In genomic region chr10:40218874-40219273, GRCm38 (mm10) we compare ENCODE assay signal across 17 mouse cellular contexts. TPM values are rescaled to one million over a fixed set of nuclear protein-coding genes. Genes with fewer than 3 reads are reported as not detected.
DNase-seq lines count a peak whose midpoint lies in the region; ATAC-seq and TF ChIP-seq lines count a peak whose summit lies in the region.
"Had no signal": no experiment of that assay in that cellular context is flagged by ENCODE, and none has a peak within 500 bp of the region (broad histone marks: within the 10 kb centered on the region; RNA-seq: fewer than 3 reads in every experiment).

No protein-coding gene starts in this region.

- no peaks in the 10 kb centered on the region for H3K9me3 ChIP-seq in forebrain, embryonic 15.5 days
- H3K9me3 ChIP-seq in forebrain, embryonic 11.5 days (ENCODE audit: control insufficient read depth, low read length), result no peaks in the 10 kb centered on the region
- H3K9me3 ChIP-seq: embryonic facial prominence, embryonic 13.5 days had no signal

- H3K27me3 ChIP-seq in forebrain, embryonic 15.5 days, result no peaks in the 10 kb centered on the region
- H3K27me3 ChIP-seq in forebrain, embryonic 11.5 days (ENCODE audit: control insufficient read depth, insufficient read depth, low read length), result no peaks in the 10 kb centered on the region
- H3K27me3 ChIP-seq: embryonic facial prominence, embryonic 13.5 days; megakaryocyte, embryonic 14.5 days had no signal

- no peak overlapping the region for H3K9ac ChIP-seq in forebrain, embryonic 15.5 days (replicated peaks)
- H3K9ac ChIP-seq in forebrain, embryonic 11.5 days (ENCODE audit: low read length), result no peak overlapping the region
- H3K9ac ChIP-seq: embryonic facial prominence, embryonic 13.5 days; liver, postnatal 0 days had no signal

- DNase-seq in forebrain, embryonic 11.5 days (ENCODE audit: low spot score), result no peak
- peak; percentile 14 for DNase-seq in right cerebral cortex, postnatal 25 days
- no peak for DNase-seq in right cerebral cortex, postnatal 14 days
- DNase-seq in brain, embryonic 14.5 days (ENCODE audit: low read depth), result peak; percentile 61
- DNase-seq in telencephalon, adult 2 months (ENCODE audit: low read depth, low spot score), result peak; percentile 17
- DNase-seq in spleen, adult 12 weeks (ENCODE audit: low spot score), result no peak
- DNase-seq: cerebellum, adult 9-11 months; gastrocnemius, postnatal 36 days; kidney, adult 18-20 months; layer of hippocampus, postnatal 36 days; liver, postnatal 0 days; lung, postnatal 10 days; midbrain, embryonic 14.5 days had no signal

- H3K27ac ChIP-seq in forebrain, embryonic 15.5 days (replicated peaks), result peak overlapping the region; percentile 25
- H3K27ac ChIP-seq in forebrain, embryonic 11.5 days (ENCODE audit: low read depth, low read length), result no peak overlapping the region
- H3K27ac ChIP-seq: embryonic facial prominence, embryonic 13.5 days; kidney, postnatal 0 days had no signal

- TF ChIP-seq POLR2A in brain, embryonic 14.5 days (IDR thresholded peaks at IDR 0.05; ENCODE audit: borderline replicate concordance, extremely low read depth, insufficient read depth, insufficient read length, poor library complexity, severe bottlenecking), result no peak

- TF ChIP-seq CTCF in brain, embryonic 14.5 days (IDR thresholded peaks at IDR 0.05; ENCODE audit: borderline replicate concordance, extremely low read depth, insufficient read depth, insufficient read length), result no peak

- peaks cover 18% of the 10 kb centered on the region; the same call in 1 of the 2 replicates for H3K36me3 ChIP-seq in forebrain, embryonic 15.5 days
- peaks cover 11% of the 10 kb centered on the region; the same call in 1 of the 2 replicates for H3K36me3 ChIP-seq in forebrain, embryonic 11.5 days (ENCODE audit: control insufficient read depth, insufficient read depth, low read length)

- H3K4me2 ChIP-seq in forebrain, embryonic 15.5 days (replicated peaks), result no peak overlapping the region
- no peak overlapping the region for H3K4me2 ChIP-seq in forebrain, embryonic 11.5 days (ENCODE audit: low read depth, low read length, severe bottlenecking)
- H3K4me2 ChIP-seq: embryonic facial prominence, embryonic 13.5 days had no signal

- peaks cover 3% of the 10 kb centered on the region; the same call in 1 of the 2 replicates for H3K4me1 ChIP-seq in forebrain, embryonic 15.5 days
- no peaks in the 10 kb centered on the region for H3K4me1 ChIP-seq in forebrain, embryonic 11.5 days (replicated peaks; ENCODE audit: control insufficient read depth, insufficient read depth, low read length)
- H3K4me1 ChIP-seq: embryonic facial prominence, embryonic 13.5 days; megakaryocyte, embryonic 14.5 days had no signal

- H3K4me3 ChIP-seq in forebrain, embryonic 15.5 days, result no peak overlapping the region
- H3K4me3 ChIP-seq in forebrain, embryonic 11.5 days (ENCODE audit: low read depth, low read length), result no peak overlapping the region
- H3K4me3 ChIP-seq: embryonic facial prominence, embryonic 13.5 days; megakaryocyte, embryonic 14.5 days had no signal

- 87% methylated on average over 3 of the region's 3 CpGs for WGBS in forebrain, embryonic 15.5 days
- WGBS in forebrain, embryonic 11.5 days, result 79% methylated on average over 3 of the region's 3 CpGs

- 0 out of 2 replicates have a peak, but pooled peaks have one; percentile 32 for ATAC-seq in forebrain, embryonic 15.5 days (replicated peaks)
- ATAC-seq in forebrain, embryonic 11.5 days (replicated peaks; ENCODE audit: low FRiP score), result no peak
- ATAC-seq: liver, postnatal 0 days had no signal

RNA-seq across cellular contexts. Expression of gene Rpf2, which starts 28.0 kb away (rescaled TPM):
- 72.9 and 80.1 TPM in 2 replicates for polyA plus RNA-seq in forebrain, embryonic 15.5 days (2015; fragmentation: Nextera tagmentation; extraction: Ambion mirVana)
- polyA plus RNA-seq in forebrain, embryonic 11.5 days (2014; fragmentation: Nextera tagmentation; extraction: Ambion mirVana), result 74.8 and 77.7 TPM in 2 replicates
- 23.5 and 25.8 TPM in 2 replicates for polyA plus RNA-seq in brain, embryonic 14.5 days (2012; rRNA removed)

RNA-seq across cellular contexts. Expression of gene Gtf3c6, which starts 39.0 kb away (rescaled TPM):
- 87.9 and 88.1 TPM in 2 replicates for polyA plus RNA-seq in forebrain, embryonic 15.5 days (2015; fragmentation: Nextera tagmentation; extraction: Ambion mirVana)
- polyA plus RNA-seq in forebrain, embryonic 11.5 days (2014; fragmentation: Nextera tagmentation; extraction: Ambion mirVana), result 139 and 146 TPM in 2 replicates
- polyA plus RNA-seq in brain, embryonic 14.5 days (2012; rRNA removed), result 32.6 and 47.6 TPM in 2 replicates

Comparison
In these comparisons a context has a peak if more than half of its experiments do, and no peak if none do; other contexts are left out.
1. DNase-seq: peak in right cerebral cortex, postnatal 25 days (single experiment), brain, embryonic 14.5 days (single experiment) and telencephalon, adult 2 months (single experiment); none in forebrain, embryonic 11.5 days (single experiment), right cerebral cortex, postnatal 14 days (single experiment) and spleen, adult 12 weeks (single experiment).